Mouse (Mus musculus): ENCODE results near the gene Dnmbp. TPM values are rescaled to one million over a fixed set of nuclear protein-coding genes. Genes with fewer than 3 reads are reported as not detected.

Dnmbp gene
- total and polyA plus RNA-seq, 3 experiments, result 5.4 to 9.4 TPM; not detected in 1

DNA sequence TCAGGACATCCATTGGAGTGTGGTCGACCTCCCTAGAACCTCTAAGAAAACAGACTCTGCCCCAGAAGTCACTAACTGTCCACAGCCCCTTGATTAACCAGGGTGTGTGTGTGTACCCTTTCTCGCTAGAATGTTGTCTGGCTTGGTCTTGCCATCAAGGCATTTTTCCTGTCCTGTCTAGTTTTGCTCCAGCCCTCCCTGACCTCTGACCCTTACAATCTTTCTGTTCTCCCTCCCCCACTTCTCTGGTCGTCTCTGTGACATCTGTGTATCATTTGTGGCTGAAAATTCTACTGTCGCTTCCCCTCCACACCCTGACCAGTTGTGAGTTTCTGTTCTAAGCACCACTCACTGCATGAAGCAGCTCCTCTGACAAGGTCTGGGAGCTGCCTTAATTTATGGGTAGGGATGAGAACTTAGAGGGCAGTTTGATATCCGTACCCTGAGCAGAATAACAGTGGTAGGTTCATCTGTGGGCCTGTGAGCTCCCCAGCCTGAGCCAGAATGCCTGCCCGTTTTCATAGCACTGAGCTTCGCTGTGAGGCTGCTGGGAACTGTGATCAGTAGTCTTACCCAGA, 94.6 kb downstream of the Dnmbp start:
- 0 out of 4 replicates have a peak, but pooled peaks cover 0 to 2% of the 10 kb centered on the region in 2 experiments for H3K27me3 ChIP-seq (ENCODE audit: control insufficient read depth in 1 of 2, insufficient read depth in 2 of 2, low read length in 2 of 2)
- H3K79me2 ChIP-seq (ENCODE audit: control insufficient read depth, insufficient read depth, low read length, poor library complexity), result no peaks in the 10 kb centered on the region
- no peak for DNase-seq (ENCODE audit: low read depth, low spot score)
- H3K4me3 ChIP-seq (ENCODE audit: control insufficient read depth in 1 of 2, insufficient read depth in 1 of 2, low read depth in 2 of 2, low read length in 2 of 2), result no peak overlapping the region
- no peaks in the 10 kb centered on the region for H3K36me3 ChIP-seq (ENCODE audit: control insufficient read depth in 1 of 2, insufficient read depth in 2 of 2, low read length in 2 of 2)
- H3K4me1 ChIP-seq (ENCODE audit: control insufficient read depth in 1 of 2, insufficient read depth in 2 of 2, low read length in 2 of 2), result no peaks in the 10 kb centered on the region
- TF ChIP-seq USF1 (IDR thresholded peaks at IDR 0.05; ENCODE audit: low read depth, low read length) (no peak), CHD1 (IDR thresholded peaks at IDR 0.05; ENCODE audit: low read depth, low read length) (no peak), USF2 (IDR thresholded peaks at IDR 0.05; ENCODE audit: borderline replicate concordance in 1 of 2, insufficient read depth in 1 of 2, low read depth in 1 of 2, low read length in 2 of 2) (no peak), ETS1 (IDR thresholded peaks at IDR 0.05; ENCODE audit: low read depth, low read length) (no peak), MXI1 (IDR thresholded peaks at IDR 0.05; ENCODE audit: low read depth, low read length) (no peak), SIN3A (IDR thresholded peaks at IDR 0.05; ENCODE audit: low read length) (no peak), MAX (IDR thresholded peaks at IDR 0.05; ENCODE audit: low read length) (no peak), E2F4 (IDR thresholded peaks at IDR 0.05; ENCODE audit: borderline replicate concordance, low read depth, low read length) (no peak), MEF2A (IDR thresholded peaks at IDR 0.05; ENCODE audit: extremely low read depth, insufficient replicate concordance, low read depth, low read length, poor library complexity, severe bottlenecking) (no peak), ELF1 (IDR thresholded peaks at IDR 0.05; ENCODE audit: low read depth, low read length) (no peak), POLR2AphosphoS5 (IDR thresholded peaks at IDR 0.05; ENCODE audit: borderline replicate concordance, low read depth, low read length) (no peak)
- no peaks in the 10 kb centered on the region for H3K9me3 ChIP-seq (replicated peaks; ENCODE audit: insufficient read depth, low read length)
- H3K9ac ChIP-seq (ENCODE audit: control insufficient read depth, low read depth, low read length, poor library complexity, severe bottlenecking), result no peak overlapping the region
- no peak overlapping the region for H3K27ac ChIP-seq (ENCODE audit: control insufficient read depth, low read depth, low read length)

DNA sequence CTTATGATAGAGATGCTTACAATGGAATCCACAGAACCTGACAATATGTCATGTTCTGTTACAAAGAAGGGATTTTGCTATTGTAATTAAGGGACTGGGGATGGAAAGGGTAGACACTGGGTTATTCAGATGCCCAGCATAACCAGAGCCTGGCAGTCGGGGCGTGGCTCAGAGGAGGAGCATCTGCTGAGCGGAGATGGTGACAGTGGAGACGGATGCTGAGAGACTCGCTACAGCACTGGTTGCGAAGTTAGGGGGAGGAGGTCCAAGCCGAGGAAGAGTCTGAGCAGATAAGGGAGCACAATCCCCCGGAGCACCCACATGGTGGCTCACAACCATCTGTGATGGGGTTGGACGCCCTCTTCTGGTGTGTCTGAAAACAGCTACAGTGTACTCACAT, 96.8 kb downstream of the Dnmbp start:
- Histone ChIP-seq H3K27me3 (ENCODE audit: control insufficient read depth in 1 of 2, insufficient read depth in 2 of 2, low read length in 2 of 2) (peaks cover 2 to 3% of the 10 kb centered on the region in 2 experiments; a peak in 2 of 4 replicates), H3K4me3 (ENCODE audit: control insufficient read depth in 1 of 2, insufficient read depth in 1 of 2, low read depth in 2 of 2, low read length in 2 of 2) (no peak overlapping the region), H3K79me2 (ENCODE audit: control insufficient read depth, insufficient read depth, low read length, poor library complexity) (no peaks in the 10 kb centered on the region), H3K9ac (ENCODE audit: control insufficient read depth, low read depth, low read length, poor library complexity, severe bottlenecking) (no peak overlapping the region), H3K27ac (ENCODE audit: control insufficient read depth, low read depth, low read length) (no peak overlapping the region), H3K4me1 (ENCODE audit: control insufficient read depth in 1 of 2, insufficient read depth in 2 of 2, low read length in 2 of 2) (no peaks in the 10 kb centered on the region), H3K9me3 (replicated peaks; ENCODE audit: insufficient read depth, low read length) (no peaks in the 10 kb centered on the region), H3K36me3 (ENCODE audit: control insufficient read depth in 1 of 2, insufficient read depth in 2 of 2, low read length in 2 of 2) (no peaks in the 10 kb centered on the region)
- no peak for TF ChIP-seq KAT2A (conservative IDR thresholded peaks at IDR 0.05; ENCODE audit: low read depth, low read length)
- peak in 1 of 3 experiments; percentile 6; a peak in 1 of 6 replicates for TF ChIP-seq CTCF (IDR thresholded peaks at IDR 0.05 in 2 of 3, conservative IDR thresholded peaks at IDR 0.05 in 1 of 3; ENCODE audit: control insufficient read depth in 1 of 3, insufficient read depth in 1 of 3, low read depth in 2 of 3, low read length in 3 of 3, poor library complexity in 1 of 3, severe bottlenecking in 1 of 3)
- no peak for DNase-seq (ENCODE audit: low read depth, low spot score)

Measured in MEL (cell line).